Mouse (Mus musculus) neural tube, embryonic 13.5 days (tissue): ENCODE data around the gene Lmod3. TPM values are rescaled to one million over a fixed set of nuclear protein-coding genes. Genes with fewer than 3 reads are reported as not detected.

Source experiments
- ATAC-seq: fragments of 200-750 bp; cut with Nextera tagmentation; 2 replicates; pipeline ENCODE4 v1.8.0; 2017; ENCODE audit warnings: low read depth, mild to moderate bottlenecking, moderate TSS enrichment, moderate library complexity
- H3K27ac ChIP-seq: fragments of 300-500 bp; sonication (generic); replicated peaks from 2 replicates; pipeline ENCODE4 v1.5.1; 2015; ENCODE audit warnings: moderate library complexity, mild to moderate bottlenecking, inconsistent platforms
- H3K27me3 ChIP-seq: fragments of 300-500 bp; sonication (generic); 2 replicates; pipeline ENCODE4 v1.6.1; 2015; ENCODE audit warnings: mild to moderate bottlenecking, inconsistent platforms
- H3K36me3 ChIP-seq: fragments of 300-500 bp; sonication (generic); 2 replicates; pipeline ENCODE4 v1.6.1; 2015; ENCODE audit warnings: mild to moderate bottlenecking, inconsistent platforms
- H3K4me1 ChIP-seq: fragments of 300-500 bp; sonication (generic); replicated peaks from 2 replicates; pipeline ENCODE4 v1.6.1; 2015; ENCODE audit warnings: inconsistent platforms
- H3K4me2 ChIP-seq: fragments of 300-500 bp; sonication (generic); 2 replicates; pipeline ENCODE4 v1.6.1; 2015; ENCODE audit warnings: inconsistent platforms, mild to moderate bottlenecking, moderate library complexity
- H3K4me3 ChIP-seq: fragments of 300-500 bp; sonication (generic); 2 replicates; pipeline ENCODE4 v1.5.1; 2015; ENCODE audit warnings: mild to moderate bottlenecking, inconsistent platforms
- H3K9ac ChIP-seq: fragments of 300-500 bp; sonication (generic); 2 replicates; pipeline ENCODE4 v1.6.1; 2015; ENCODE audit warnings: moderate library complexity, mild to moderate bottlenecking, inconsistent platforms
- H3K9me3 ChIP-seq: fragments of 300-500 bp; sonication (generic); 2 replicates; pipeline ENCODE4 v1.6.1; 2016; ENCODE audit warnings: inconsistent platforms
- WGBS: fragments of 180-500 bp; shearing (Covaris S2); methylation state at CpG from one replicate; pipeline ENCODE4 v1.1.7; 2015; 5-methylcytosine and 5-hydroxymethylcytosine counted together
- polyA plus RNA-seq: library from polyadenylated mRNA; unstranded; fragments of >200 nt; fragmentation: Nextera tagmentation; extraction: Ambion mirVana; gene quantifications from 2 replicates; pipeline ENCODE4 v1.2.1, GENCODE M21; 2015

The Lmod3 gene
- polyA plus RNA-seq, 1 experiment from 2014 or later, result 0.47 TPM

DNA sequence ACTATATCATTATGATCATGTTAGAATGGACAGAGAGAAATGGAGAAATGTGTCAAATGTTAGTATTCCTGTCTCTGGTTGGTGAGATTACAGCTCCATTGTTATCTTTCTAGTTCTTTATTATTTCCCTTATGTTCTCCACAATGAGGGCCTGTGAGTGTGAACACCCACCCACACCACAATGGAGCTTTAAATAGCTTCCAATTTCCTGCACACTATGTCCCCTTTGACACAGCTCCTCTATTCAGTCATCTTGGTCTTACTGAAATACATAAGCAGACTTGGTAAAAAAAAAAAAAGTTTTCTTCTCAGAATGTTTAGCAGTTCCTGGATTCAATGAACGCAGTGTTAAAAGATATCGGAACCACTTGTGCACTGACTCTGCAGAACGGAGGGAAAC is 38.1 kb upstream of the Lmod3 start:
- H3K4me3 ChIP-seq, result no peak overlapping the region
- H3K36me3 ChIP-seq, result peaks cover 68% of the 10 kb centered on the region
- no peak for ATAC-seq
- H3K4me2 ChIP-seq, result no peak overlapping the region
- no peak overlapping the region for H3K9ac ChIP-seq
- no peaks in the 10 kb centered on the region for H3K9me3 ChIP-seq
- H3K27ac ChIP-seq, result no peak overlapping the region
- no peaks in the 10 kb centered on the region for H3K27me3 ChIP-seq
- peaks cover 10% of the 10 kb centered on the region; the same call in 1 of the 2 replicates for H3K4me1 ChIP-seq
- WGBS, result 79% methylated on average over 3 of the region's 3 CpGs

DNA sequence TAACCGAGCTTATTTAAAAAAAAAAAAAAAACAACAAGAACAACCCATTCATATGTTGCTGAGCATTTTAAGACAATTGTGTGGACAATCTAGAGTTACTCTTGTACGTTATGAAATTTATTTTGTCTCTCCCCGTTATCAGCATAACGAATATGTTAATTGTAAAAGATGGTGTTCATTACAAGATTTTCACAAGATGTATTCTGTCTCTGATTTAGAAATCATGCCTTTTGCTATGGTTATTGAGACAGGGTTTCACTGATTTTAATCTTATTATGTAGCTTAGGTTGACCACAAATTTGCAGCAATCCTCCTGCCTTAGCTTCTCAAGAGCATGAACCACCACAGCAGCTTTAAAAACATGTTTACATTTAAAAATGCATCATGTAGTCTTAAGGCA is 37.3 kb upstream of the Lmod3 start:
- Histone ChIP-seq H3K36me3 (peaks cover 59% of the 10 kb centered on the region), H3K4me2 (no peak overlapping the region), H3K4me1 (peaks cover 10% of the 10 kb centered on the region; the same call in 1 of the 2 replicates), H3K9me3 (no peaks in the 10 kb centered on the region), H3K27me3 (no peaks in the 10 kb centered on the region), H3K27ac (no peak overlapping the region), H3K4me3 (no peak overlapping the region), H3K9ac (no peak overlapping the region)
- 94% methylated on average over 4 of the region's 4 CpGs for WGBS
- no peak for ATAC-seq

DNA sequence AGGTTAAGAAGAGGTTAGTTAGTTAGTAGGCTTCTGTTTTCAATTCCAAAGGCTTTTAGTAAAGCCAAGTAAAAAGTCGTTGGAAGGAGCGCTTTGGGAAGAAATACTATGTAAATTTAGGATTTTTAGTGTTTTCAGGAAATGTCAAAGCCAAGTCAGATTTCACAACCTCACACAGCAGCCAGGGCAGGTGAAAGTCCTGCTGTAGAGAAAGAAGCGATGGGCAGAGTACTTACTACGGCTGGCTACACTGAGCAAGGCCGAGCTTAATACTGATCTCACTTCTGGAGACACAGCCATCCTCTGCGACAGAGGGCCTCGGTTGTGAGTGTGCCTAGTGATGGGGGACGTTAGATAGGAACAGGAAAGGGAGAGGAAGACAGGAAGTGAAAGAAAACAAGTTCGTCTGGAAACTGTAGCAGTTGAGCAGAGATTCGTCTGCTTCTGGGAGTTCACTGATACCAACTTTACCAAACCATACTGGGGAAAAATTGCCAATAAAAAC is 36.8 kb upstream of the Lmod3 start:
- peaks cover 54% of the 10 kb centered on the region for H3K36me3 ChIP-seq
- no peak overlapping the region for H3K4me3 ChIP-seq
- H3K27me3 ChIP-seq, result no peaks in the 10 kb centered on the region
- WGBS, result 73% methylated on average over 10 of the region's 10 CpGs
- H3K4me2 ChIP-seq, result no peak overlapping the region
- no peak overlapping the region for H3K27ac ChIP-seq
- H3K9ac ChIP-seq, result no peak overlapping the region
- peaks cover 10% of the 10 kb centered on the region; the same call in 1 of the 2 replicates for H3K4me1 ChIP-seq
- no peaks in the 10 kb centered on the region for H3K9me3 ChIP-seq
- ATAC-seq, result no peak

DNA sequence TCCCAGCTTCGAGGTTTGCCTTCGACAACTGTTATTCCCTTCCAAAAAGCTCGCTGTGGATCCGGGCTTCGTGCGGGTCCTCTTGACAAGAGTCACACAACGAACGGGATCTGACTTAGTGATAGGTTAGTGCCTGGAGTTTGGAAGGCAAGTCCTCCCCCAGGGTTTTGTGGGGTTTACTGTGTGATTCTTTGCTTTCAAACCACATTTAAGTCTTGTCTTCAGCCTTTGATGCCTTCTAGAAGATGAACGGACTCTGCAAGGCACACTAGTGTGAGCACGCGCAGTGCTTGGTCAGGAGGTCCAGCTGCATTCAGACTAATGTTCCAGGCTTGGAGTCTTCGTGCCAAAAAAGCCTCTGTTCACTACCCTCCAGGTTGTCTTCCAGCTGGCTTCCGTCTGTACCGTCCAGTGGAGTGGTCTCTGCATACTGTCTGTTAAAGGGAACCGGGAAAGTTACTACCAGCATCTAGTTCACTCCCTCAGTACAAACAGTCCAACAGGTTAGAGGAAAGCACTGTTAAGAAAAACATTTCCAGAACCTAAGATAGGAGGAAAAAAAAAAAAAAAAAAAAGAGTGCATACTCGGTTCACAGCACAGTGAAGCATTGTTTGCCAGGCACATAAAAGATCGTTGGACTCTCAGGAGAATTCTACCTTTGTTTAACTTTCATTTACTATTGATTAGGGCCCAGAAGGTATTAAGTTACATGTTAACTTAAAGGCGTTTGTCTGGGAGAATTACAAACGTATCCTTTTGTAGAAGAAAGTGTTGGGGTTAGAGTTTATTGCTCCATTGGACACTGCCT is 35.7 kb upstream of the Lmod3 start:
- Histone ChIP-seq H3K27ac (no peak overlapping the region), H3K4me3 (no peak overlapping the region), H3K4me1 (peaks cover 10% of the 10 kb centered on the region; the same call in 1 of the 2 replicates), H3K9me3 (no peaks in the 10 kb centered on the region), H3K36me3 (peaks cover 48% of the 10 kb centered on the region), H3K9ac (no peak overlapping the region), H3K4me2 (no peak overlapping the region), H3K27me3 (no peaks in the 10 kb centered on the region)
- WGBS, result 70% methylated on average over 19 of the region's 19 CpGs
- ATAC-seq, result no peak

DNA sequence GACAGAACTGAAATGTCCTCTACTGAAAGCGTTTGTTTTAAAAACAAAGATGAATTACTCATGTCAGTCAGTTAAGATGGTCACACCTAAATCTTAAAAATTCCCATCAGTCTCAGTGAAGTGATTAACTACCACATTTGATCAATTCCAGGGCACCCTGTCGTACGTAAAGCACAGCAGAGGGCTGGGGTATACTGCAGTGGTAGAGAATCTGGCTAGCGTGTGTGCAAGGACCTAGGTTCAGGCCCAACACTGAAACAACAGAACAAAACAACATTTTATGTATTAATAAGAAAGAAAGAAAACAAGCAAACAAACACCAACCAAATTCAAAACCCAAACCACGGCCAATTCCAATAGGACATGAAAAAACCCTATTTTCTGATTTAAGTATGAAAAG is 33.8 kb upstream of the Lmod3 start:
- H3K4me3 ChIP-seq, result no peak overlapping the region
- no peak overlapping the region for H3K9ac ChIP-seq
- WGBS, result 90% methylated on average over 5 of the region's 5 CpGs
- no peak overlapping the region for H3K27ac ChIP-seq
- H3K4me2 ChIP-seq, result no peak overlapping the region
- H3K36me3 ChIP-seq, result peaks cover 31% of the 10 kb centered on the region
- H3K4me1 ChIP-seq, result peaks cover 5% of the 10 kb centered on the region; the same call in 1 of the 2 replicates
- no peaks in the 10 kb centered on the region for H3K27me3 ChIP-seq
- H3K9me3 ChIP-seq, result no peaks in the 10 kb centered on the region
- no peak for ATAC-seq

DNA sequence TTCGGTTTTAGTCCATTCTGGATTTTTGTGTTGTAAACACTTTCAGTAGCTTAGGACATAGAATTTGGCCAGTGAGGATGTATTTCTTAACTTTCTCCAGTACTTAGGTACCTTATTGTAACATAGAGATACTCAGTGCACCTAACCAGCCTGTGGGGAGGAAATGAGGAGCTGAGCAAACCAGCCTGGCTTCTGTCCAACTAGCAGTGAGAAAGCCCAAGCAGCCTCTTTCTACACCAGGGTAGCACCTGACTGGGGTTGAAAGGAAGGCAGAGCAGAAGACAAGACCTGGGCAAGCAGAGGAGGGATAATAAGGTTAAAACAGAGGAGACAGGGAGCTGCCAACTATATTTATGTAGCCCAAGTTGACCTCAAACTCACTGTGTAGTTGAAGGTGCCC is 31.1 kb upstream of the Lmod3 start:
- no peak for ATAC-seq
- no peaks in the 10 kb centered on the region for H3K9me3 ChIP-seq
- no peaks in the 10 kb centered on the region for H3K27me3 ChIP-seq
- H3K27ac ChIP-seq, result no peak overlapping the region
- H3K4me2 ChIP-seq, result no peak overlapping the region
- WGBS, result 96% methylated on average over 1 of the region's 1 CpGs
- H3K9ac ChIP-seq, result no peak overlapping the region
- peaks cover 4% of the 10 kb centered on the region; the same call in 1 of the 2 replicates for H3K4me1 ChIP-seq
- no peak overlapping the region for H3K4me3 ChIP-seq
- H3K36me3 ChIP-seq, result peaks cover 23% of the 10 kb centered on the region

DNA sequence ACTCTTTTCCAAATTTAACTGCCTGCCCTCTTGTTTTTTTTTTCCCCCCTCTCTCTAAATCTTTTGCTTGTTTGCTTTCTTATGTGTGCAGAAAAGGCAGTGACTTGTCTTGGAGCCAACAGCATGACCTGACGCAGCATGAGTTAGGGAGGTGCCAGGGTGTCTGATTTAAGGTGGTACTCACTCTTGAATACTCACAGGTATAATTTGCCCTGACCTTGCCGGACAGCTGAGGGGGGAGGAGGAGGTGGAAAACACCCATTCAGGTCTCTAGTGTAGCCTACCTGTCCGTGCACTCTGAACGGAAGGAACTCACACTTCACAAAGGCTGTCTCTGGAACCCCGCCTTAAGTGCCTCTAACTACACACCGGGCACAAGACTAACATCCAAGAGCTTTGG is 26.3 kb upstream of the Lmod3 start:
- no peak overlapping the region for H3K4me3 ChIP-seq
- WGBS, result 54% methylated on average over 6 of the region's 6 CpGs
- no peaks in the 10 kb centered on the region for H3K9me3 ChIP-seq
- H3K4me1 ChIP-seq, result peaks cover 31% of the 10 kb centered on the region
- no peak overlapping the region for H3K9ac ChIP-seq
- H3K4me2 ChIP-seq, result no peak overlapping the region
- H3K36me3 ChIP-seq, result 0 out of 2 replicates have a peak, but pooled peaks cover under 1% of the 10 kb centered on the region
- ATAC-seq, result no peak
- no peak overlapping the region for H3K27ac ChIP-seq
- no peaks in the 10 kb centered on the region for H3K27me3 ChIP-seq

DNA sequence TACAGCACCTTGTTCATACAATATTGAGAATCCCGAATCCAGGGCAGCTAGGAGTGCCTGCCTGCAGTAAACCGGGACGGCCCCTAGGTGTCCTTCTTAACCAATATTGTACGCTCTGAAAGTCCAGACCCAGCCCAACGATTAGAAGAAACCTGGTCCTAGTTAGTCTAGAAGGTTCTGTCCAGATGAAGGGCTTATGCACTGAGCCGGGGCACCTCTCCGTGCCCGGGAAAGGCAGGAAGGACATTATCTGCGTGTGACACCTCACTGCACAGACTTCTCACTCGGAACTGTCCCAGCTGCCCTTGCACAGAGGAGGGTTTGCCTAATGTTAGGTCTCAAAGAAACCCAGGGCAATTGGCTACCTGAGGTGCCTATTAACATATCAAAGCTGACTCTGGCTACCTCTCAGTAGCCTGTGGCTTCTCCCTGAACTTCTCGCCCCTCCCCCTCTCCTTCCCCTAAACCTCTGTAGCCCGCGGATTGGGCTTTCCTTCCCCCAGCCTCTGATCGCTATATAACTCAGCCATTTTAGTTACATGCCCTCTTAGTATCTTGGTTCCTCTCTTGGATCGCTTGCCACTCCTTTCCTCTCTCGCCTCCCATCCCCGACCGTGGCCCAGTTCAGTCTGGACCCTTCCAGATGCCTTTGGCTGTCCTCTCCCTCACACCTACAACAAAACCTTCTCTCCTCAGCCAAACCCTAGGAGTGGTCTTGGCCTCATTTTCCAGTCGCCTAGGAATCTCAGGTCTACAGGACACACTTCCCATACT is 25.6 kb upstream of the Lmod3 start:
- H3K4me1 ChIP-seq, result peaks cover 31% of the 10 kb centered on the region
- 4% methylated on average over 19 of the region's 19 CpGs for WGBS
- H3K27ac ChIP-seq, result no peak overlapping the region
- ATAC-seq, result peak; percentile 48
- peak overlapping the region; percentile 47 for H3K9ac ChIP-seq
- H3K27me3 ChIP-seq, result no peaks in the 10 kb centered on the region
- H3K9me3 ChIP-seq, result no peaks in the 10 kb centered on the region
- peak overlapping the region; percentile 19 for H3K4me3 ChIP-seq
- H3K4me2 ChIP-seq, result peak overlapping the region; percentile 55
- no peaks in the 10 kb centered on the region for H3K36me3 ChIP-seq

DNA sequence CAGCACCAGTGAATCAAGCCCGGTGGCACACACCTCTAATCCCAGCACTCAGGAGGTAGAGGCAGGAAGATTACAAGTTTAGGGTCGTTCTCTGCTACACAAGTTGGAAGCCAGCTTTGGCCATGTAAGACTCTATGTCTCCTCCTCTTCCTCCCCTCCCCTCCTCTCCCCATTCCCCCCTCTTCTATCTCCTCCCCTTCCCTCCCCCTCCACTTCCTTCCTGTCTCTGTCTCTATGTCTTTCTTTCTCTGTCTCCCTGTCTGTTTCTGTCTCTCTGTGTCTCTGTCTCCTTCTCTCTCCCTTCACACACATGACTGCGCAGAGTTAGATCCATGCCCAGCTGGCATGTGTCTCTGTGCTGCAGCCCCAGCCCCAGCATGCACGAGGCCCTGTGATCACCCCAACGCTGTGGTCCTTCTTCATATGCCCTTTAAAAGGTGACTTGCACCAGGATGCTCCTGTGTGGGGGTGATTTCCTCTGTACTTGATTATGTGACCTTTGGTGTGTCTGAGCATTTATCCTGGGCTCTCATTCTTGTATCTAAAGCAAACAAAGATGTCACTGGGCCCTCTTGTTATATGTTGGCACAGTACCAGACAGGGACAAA is 24.4 kb upstream of the Lmod3 start:
- ATAC-seq, result no peak
- WGBS, result 59% methylated on average over 5 of the region's 5 CpGs
- H3K27ac ChIP-seq, result peak overlapping the region; percentile 76

DNA sequence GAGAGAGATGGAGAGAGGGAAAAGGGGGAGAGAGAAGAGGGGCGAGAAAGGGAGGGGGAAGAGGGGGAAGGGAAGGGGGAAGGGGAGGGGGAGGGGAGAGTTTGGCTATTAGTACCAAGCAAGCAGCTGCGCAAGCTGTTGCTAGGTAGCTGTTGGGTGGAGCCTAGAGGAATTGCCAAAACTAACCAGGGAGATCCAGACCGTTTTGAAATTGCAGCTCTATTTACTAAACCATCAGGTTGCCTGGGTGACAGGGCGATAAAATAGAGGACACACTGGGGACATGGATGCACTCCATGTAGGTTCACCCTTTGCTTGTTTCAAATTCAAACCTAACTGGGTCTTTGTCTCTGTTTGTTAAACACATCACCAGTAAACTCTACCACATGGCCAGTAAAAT is 23.8 kb upstream of the Lmod3 start:
- peaks cover 31% of the 10 kb centered on the region for H3K4me1 ChIP-seq
- no peaks in the 10 kb centered on the region for H3K27me3 ChIP-seq
- H3K4me3 ChIP-seq, result no peak overlapping the region
- no peaks in the 10 kb centered on the region for H3K36me3 ChIP-seq
- no peaks in the 10 kb centered on the region for H3K9me3 ChIP-seq
- H3K27ac ChIP-seq, result peak overlapping the region; percentile 76
- ATAC-seq, result peak; percentile 70
- no peak overlapping the region for H3K9ac ChIP-seq
- 14% methylated on average over 4 of the region's 4 CpGs for WGBS
- H3K4me2 ChIP-seq, result peak overlapping the region; percentile 31

More for the DNA sequence above, 24.4 kb upstream of the Lmod3 start:
- no peak overlapping the region for H3K4me3 ChIP-seq
- H3K4me2 ChIP-seq, result no peak overlapping the region
- no peaks in the 10 kb centered on the region for H3K9me3 ChIP-seq
- no peaks in the 10 kb centered on the region for H3K27me3 ChIP-seq
- H3K36me3 ChIP-seq, result no peaks in the 10 kb centered on the region
- no peak overlapping the region for H3K9ac ChIP-seq
- H3K4me1 ChIP-seq, result peaks cover 31% of the 10 kb centered on the region

DNA sequence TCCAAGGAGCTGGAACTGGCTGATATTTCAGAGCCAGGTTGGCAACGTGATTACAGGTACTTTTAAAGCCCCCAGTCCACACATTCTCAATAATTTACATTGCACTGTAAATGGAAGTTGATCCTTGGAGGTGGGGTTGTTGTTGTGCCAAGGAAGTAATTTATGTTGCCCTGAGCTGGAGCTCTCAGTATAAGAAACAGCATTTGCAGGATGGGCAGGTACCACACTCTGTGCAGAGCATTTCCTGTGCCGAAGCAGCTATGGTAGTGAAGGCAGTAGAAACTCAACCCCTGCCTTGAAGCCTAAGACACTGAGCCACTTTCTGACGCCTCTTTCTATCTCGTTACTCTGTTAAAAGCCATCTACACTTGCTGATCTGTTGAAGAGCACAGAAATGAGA is 23.2 kb upstream of the Lmod3 start:
- no peaks in the 10 kb centered on the region for H3K27me3 ChIP-seq
- no peak overlapping the region for H3K4me3 ChIP-seq
- peak; percentile 69 for ATAC-seq
- H3K4me1 ChIP-seq, result peaks cover 31% of the 10 kb centered on the region
- no peak overlapping the region for H3K9ac ChIP-seq
- no peaks in the 10 kb centered on the region for H3K36me3 ChIP-seq
- H3K9me3 ChIP-seq, result no peaks in the 10 kb centered on the region
- peak overlapping the region; percentile 31 for H3K4me2 ChIP-seq
- H3K27ac ChIP-seq, result peak overlapping the region; percentile 76
- WGBS, result 49% methylated on average over 4 of the region's 4 CpGs

DNA sequence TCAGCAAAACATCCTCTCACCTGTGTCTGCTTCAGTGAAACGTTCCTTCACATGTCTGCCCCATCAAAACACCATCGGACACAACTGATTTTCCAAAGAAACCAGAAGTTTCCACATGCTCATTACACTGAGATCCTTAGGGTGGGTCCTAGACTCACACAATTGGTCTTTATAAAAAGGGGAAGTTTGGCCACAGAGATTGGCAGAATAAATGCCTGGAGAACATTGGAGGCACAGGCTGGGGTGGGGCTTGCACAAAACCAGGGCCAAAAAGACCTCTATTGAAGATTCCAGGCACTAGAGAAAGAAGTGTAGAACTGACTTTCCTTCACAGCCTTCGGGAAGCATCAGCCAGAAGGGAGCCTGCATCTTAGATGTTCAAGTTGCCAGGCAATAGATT is 21.2 kb upstream of the Lmod3 start:
- Histone ChIP-seq H3K36me3 (no peaks in the 10 kb centered on the region), H3K4me1 (peaks cover 28% of the 10 kb centered on the region), H3K9me3 (no peaks in the 10 kb centered on the region), H3K27me3 (no peaks in the 10 kb centered on the region), H3K27ac (no peak overlapping the region), H3K4me2 (no peak overlapping the region), H3K4me3 (no peak overlapping the region), H3K9ac (no peak overlapping the region)
- no peak for ATAC-seq
- 86% methylated on average over 3 of the region's 3 CpGs for WGBS
